Mouse (Mus musculus) layer of hippocampus, adult 18-20 months (tissue): ENCODE measurements around the gene Ccdc47. TPM values are rescaled to one million over a fixed set of nuclear protein-coding genes. Genes with fewer than 3 reads are reported as not detected.
"Not testable (repeated sequence)": the region's sequence is repeated elsewhere in the genome, so short reads cannot be mapped to it uniquely, and the experiment has no call there.

Experiments
- DNase-seq, 2 experiments: peaks; one replicate each; pipeline ENCODE4 v3.0.0; 2022; ENCODE audit warnings: low spot score in 2 of 2
- long read RNA-seq: library from polyadenylated mRNA; stranded (forward); transcript quantifications from one replicate; pipeline ENCODE4 v2.0.0, GENCODE M21; 2021
- total RNA-seq, 2 experiments: library from RNA; stranded (reverse); gene quantifications; 2 replicates each; pipeline ENCODE4 v1.2.3; 2021

The Ccdc47 gene
- total RNA-seq = 100 to 1,000 TPM in 1 of 2 experiments, 10 to 100 TPM in 1; 96.3 to 100 TPM
- long read RNA-seq, full-length matches to known transcripts = 157 of 181 reads
- long read RNA-seq, partial matches to known transcripts = 18 of 181 reads
- long read RNA-seq, other reads (novel, unspliced or antisense) = 6 of 181 reads

DNA sequence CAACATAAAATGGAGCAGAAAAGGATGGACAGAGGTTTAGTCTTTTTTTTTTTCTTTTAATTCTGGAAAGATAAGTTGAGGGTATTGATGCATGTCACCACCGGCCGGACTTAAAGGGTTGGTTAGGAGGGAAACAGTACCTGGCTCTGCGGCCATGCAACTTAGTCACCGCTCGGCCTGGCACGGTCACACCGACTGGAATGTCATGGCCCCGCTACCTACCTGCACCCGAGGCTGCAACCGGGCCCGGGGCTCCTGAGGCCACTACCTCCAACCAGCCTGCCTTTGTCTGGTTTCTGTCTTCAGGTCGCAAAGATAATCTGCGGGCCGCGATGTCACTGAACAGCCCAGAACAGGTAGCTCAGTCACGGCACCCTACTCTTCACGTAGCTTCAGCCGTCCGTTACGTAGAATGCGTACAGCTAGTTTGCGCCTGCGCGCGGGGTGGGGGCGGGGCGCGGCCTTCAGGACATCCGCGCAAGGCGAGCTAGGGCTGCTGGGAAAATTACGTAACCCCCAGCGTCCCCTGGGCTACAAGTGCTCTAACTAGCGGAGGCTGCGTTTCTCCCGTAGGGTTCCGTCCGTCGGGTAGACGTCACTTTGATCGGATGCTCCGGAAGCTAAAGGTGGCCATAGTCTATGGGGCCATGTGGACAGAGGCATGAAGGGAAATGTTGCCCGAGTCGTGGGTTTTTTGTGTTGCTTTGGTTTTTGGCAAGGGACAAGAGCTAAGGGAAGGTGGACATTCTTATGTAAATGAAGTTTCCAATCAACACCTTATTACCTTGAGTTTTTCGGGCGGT lies at the start of gene Ccdc47:
Gene Ccdc47 (minus strand): TSS at position 418 of the 803 bp plus-strand sequence.
- peak; percentile 97 to 99 for DNase-seq

DNA sequence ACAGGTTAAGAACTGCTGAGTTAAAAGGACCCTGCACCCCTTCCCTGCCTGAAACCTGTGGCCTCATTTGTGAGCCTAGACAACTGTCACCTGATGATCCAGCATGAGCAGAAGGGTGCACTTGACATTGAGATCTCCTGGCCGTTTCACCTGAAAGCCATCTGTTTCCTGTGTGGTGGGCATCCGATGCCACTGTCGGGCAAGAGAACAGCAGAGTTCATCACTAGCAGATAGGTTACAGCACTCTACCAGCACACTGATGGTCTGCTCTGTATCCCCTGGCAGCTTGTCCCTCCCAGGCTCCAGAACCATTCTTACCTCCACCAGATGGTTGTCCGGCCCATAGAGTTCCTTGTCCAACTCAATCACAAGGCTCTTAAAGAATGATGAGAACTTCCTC lies 49.4 kb upstream of the Ccdc47 start:
- DNase-seq = no peak

DNA sequence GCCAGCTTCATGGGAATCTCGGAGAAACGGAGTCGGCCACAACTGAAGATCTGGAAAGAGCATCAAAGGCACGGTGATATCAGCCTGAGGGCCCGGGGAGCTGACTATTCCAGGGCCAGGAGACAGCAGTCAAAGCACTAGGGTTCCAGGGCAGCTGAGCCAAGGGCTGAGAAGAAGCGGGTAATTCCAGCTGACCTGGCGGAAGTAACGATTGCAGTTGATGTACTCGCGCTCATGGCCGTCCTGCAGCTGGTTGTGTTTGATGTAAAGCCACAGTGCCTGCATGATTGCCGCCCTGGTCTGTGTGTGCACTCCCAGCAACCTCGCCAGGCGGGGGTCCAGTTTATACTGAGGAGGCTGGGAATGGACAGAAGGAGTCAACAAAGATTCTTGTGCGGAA lies 48.8 kb upstream of the Ccdc47 start:
- DNase-seq = no peak

DNA sequence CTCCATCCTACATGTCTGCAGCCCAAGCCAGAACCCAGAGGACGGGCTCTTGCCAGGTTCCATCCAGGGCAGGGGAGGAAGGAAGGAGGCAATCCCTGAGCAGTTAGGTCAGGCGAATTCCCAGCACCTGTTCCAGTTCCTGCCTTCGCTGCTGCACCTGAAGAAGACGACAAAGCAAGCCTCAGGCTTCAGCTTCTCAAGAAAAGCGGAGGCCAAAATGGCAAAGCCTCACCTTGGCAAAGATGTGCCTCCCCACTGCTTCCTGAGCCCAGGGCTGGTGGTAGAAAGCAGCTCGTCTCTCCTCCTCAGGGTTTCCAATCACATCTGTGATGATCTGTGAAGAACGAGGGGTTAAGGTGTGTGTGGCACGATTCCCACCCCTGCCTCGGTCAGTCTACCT lies 47.8 kb upstream of the Ccdc47 start:
- DNase-seq = no peak

DNA sequence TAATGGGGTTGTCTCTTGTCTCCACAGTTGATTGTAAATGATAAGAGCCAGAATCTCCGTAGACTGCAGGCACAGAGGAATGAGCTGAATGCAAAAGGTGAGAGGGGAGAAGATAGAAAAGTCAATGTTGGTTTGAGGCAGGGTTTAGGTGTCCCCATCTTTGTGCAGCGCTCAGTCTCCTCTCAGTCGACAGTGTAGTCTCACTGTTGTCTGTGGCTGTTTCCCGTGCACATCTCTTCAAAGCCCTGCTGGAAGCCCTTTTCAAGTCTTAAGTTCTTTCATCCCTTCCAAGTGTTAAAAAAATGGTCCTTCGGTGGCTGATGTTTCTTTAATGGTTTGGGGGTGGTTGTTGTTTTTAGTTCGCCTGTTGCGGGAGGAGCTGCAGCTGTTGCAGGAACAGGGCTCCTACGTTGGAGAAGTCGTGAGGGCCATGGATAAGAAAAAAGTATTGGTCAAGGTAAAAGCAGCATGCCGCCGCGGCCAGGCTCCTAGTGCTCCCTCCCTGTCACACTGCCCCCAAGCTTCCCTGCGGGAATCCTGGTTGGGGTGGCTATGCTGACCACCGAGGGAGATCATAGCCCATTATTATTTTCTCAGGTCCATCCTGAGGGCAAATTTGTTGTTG lies 44.8 kb upstream of the Ccdc47 start:
- DNase-seq = no peak

DNA sequence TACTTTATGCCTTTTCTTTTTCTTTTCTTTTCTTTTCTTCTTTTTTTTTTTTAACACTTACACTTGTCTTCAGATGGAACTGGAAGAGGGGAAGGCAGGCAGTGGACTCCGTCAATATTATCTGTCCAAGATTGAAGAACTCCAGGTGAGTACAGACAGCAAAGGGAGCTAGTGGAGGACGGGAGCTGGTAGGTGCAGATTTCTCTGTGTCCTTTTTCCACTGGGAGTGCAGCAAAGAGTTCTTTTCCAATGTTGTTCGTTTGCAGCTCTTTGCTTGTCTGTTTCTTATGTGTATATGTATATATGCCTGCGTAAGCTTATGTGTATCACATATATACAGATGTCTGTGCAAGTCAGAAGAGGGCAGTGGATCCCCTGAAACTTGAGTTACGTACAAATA lies 40.6 kb upstream of the Ccdc47 start:
- no peak for DNase-seq

DNA sequence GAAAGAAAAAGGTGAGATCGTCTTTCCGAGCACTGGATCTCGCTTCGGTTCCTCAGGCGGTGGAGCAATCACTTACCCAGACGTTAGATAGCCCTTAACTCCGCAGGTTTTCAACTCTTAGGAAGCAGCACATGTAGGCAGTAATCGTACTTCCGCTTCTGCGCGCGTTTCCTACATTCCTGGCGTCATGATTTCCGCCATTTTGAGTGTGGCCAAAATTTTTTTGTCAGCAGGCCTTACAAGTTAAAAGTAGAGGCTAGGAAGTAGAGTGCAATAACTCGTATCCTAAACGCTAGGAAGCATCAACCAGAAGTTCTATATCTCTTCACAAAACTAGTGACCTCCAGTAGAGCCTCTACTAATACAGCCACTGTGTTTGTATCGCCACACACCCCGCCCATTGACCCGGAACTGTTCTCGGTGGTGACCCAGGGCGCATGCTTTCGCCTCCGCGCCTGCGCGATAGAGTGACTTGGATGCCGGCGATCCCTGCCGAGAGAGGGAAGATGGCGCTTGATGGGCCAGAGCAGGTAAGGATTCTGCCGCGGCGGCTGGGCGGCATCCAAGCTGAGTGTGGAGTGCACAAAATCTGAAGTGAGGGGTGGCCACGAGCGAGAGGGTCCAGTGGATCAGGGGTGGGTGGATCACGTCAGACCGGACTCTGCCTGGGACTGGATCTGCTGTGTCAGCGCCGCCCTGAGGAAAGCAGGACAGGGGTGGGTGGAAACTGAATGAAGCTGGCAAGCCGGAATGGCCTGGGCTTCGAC lies 39.7 kb upstream of the Ccdc47 start, which contains the start of the genes Ftsj3 and Psmc5:
Gene Ftsj3 (minus strand): TSS at position 395 of the 767 bp plus-strand sequence.
Gene Psmc5 (plus strand): TSS at position 470 of the 767 bp plus-strand sequence.
- peak; percentile 95 to 99 for DNase-seq

DNA sequence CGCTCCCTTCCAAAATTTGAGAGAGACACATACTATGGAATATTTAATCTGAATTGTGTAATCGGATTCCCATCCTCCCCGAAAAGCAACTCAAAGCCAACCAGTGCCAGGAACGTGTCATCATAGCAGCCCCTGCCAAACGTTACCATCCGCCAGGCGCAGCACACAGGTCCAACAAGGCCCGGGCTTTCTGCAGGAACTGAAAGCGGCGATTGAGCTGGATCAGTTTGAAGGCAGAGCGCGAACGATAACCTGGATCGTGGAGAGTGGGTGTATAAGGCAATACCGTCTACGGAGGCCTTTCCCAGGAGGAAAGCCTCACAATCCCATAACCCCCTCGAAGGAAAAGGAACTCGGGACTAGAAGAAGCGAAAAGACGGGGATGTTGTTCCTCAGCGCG lies 39.0 kb upstream of the Ccdc47 start:
- no peak for DNase-seq

DNA sequence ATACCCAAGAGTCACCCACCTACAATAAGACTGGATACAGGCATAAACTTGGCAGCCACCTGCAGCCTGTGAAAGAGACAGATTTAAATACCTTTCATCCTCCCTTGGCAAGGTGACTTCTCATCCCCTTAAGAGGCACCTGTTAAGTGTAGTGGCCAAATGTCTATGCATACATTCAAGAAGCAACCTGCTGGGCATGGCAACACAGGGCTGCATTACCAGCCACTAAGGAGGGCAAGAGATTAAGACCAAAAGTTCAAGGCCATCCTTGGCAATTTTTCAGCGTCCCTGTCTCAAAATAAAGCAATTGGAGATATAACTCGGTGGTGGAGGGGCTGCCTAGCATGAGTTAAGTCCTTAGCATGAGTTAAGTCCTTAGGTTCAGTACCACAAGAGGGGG lies 38.6 kb upstream of the Ccdc47 start:
- no peak for DNase-seq

DNA sequence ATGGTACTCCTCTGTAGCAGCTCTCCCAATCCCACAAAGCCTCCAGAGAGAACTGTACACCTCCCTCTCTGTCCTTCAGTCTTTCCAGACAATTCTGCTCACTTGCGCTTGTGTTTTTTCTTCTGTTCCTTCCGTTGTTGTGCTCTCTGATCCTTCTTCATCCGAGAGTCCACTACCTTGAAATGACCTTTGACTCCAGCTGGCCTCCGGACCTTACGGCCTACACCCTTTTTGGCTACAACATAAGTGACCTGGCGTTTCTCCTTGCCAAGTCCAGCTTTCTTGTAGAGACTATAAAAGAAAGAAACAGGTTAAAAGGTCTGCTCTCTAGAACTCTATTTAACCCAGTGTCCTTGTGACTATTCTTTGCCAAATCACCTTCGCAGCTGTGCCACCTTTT lies 33.2 kb upstream of the Ccdc47 start:
- no peak for DNase-seq

DNA sequence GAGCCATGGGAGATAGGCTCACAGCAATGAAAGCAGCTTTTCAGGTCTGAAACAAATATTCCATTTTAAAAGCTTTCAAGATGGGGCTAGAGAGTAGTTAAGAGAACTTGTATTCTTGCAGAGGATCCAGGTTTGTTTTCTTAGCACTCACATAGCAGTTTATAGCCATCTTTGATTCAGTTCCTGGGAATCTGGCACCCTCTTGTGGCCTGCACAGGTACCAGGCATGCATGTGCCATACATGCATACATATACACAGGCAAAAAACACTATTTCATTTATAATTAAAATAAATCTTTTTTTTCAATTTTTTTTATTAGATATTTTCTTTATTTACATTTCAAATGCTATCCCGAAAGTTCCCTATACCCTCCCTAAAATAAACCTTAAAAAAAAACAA lies 30.7 kb upstream of the Ccdc47 start:
- DNase-seq = no peak

DNA sequence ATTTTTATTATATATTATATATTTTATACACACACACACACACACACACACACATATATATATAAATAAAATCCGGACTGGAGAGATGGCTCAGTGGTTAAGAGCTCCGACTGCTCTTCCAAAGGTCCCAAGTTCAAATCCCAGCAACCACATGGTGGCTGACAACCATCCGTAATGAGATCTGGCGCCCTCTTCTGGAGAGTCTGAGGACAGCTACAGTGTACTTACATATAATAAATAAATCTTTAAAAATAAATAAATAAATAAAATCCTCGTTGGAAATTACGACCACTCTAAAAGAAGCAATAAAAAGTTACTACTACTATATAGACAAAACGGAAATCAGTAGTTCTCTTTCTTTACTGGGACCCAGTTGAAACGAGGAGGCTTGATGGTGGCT lies 17.8 kb upstream of the Ccdc47 start:
- not testable (repeated sequence) for DNase-seq

DNA sequence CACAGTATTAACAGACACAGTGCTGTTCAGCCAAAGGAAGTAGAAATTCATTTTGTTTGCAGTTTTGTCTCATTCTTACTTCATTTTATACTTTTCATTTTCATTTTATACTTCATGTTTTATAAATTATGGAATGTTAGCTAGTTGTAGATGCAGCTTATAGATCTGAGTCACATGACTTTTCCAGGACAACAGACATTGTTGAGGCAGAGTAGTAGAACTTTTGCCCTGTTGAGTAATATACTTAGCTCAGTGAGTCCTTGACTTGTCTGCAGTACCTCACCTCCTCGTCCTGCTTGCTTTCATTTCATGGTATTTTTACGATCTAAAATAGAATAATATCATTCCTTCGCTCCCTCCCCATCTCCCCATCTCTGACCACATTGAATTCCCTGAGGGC lies 4.5 kb upstream of the Ccdc47 start:
- no peak for DNase-seq

DNA sequence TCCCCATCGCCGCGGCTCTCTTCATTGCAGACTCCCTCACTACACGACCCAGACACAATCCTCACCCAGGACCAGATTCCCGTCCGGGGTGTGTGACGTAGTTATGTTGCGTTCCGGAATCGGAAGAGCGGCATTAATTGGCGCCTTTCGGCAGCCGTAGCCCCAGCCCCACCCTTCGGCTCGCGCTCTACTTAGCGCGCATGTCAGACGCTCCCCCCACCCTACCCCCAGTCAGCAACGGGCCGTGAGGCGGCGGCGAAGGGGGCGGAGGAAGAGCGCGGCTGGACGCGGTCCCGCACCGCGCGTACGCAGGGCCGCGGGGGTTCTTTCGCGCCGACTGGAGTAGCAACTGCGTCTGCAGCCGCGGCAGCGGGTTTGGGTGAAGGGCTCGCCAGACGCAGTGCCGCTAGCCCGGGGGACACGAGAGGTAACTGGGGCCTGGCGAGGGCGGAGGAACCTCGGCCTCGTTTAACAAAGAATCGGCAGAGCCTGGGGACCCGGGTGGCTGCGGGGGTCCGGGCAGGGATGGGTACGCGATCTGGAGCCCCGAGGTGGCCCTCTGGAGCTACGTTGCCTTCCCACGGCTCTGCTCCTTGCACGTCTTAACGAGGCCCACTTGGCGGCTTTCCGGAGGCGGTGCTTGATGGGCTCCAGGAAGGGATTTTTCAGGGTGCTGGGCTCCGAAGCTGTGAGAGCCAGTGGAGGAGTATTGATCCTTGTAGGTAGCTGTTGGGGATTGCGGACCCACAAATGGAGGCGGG lies 766 bp upstream of the Ccdc47 start, which contains the start of gene Ddx42:
Gene Ddx42 (plus strand): TSS at position 197 of the 761 bp plus-strand sequence.
- peak; percentile 92 to 94 for DNase-seq

DNA sequence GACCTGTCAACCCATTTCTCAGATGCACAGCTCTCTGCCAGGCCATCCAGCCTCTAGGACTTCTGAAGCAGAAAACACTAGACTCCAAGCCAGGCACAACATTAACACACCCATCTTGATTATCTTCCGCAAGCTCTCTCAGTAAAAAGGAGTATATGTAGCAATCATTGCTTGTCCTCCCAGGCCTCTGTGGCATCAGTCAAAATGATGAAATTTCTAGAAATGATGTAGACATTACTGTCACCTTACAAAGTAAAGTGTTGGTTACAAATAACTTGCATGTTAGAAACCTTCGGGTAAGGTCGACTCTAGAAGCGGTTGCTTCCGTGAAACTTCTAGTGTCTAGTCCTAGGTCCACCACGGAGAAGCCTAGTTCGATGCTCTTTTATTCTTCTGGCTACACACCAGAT lies 689 bp downstream of the Ccdc47 start:
- DNase-seq = no peak

DNA sequence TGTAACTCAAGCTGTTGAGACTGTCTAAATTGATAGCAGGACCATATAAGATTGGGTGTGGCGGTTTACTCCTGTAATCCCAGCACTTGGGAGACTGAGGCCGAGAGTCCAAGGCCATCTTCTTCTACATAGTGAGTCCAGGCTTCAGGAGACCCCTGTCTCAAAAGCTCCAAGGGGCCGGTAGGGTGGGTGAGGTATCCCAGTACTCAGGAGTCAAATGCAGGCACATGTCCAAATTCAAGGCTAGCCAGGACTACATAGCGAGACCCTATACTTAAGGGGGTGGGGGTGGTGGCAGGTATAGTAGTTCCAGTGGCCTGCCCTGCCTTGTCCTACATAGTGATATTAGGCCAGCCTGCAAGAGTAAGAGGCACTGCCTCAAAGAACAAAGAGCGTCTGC lies 1.3 kb downstream of the Ccdc47 start:
- DNase-seq = no peak

DNA sequence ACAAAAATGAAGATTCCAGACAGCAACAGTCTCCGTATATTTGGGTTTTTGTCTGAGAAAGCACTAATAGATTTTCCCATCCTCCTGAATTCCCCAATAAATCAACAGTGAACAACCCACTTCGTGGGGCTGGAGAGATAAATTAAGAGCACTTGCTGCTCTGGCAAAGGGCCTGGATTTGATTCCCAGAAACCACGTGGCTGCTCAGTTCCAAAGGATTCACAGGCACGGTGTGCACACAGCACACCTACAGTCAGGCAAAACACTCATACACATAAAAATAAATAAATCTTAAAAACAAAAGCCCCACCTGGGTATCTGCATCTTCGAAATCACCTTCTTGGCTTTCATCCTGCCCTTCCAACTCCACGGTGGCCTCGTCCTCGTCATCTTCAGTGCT lies 3.4 kb downstream of the Ccdc47 start:
- DNase-seq = peak in 1 of 2 experiments; percentile 43

DNA sequence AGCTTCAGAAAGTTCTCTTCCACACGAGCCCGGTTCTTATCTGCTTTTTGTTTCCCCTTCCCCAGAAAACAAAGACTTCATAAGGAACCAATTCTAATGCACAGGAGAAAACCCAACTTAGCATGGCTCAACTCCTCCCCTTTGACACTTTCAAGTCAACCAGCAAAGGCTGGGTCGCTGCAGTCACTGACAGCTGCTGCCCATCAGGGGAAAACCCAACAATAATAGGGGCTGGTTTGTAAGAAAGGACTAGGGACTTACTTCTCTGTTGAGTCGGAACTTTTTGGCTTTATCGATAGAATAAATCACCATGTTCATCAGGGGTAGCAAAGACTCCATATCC lies 14.1 kb downstream of the Ccdc47 start, which contains the start of gene Strada:
Gene Strada (minus strand): TSS at position 46 of the 343 bp plus-strand sequence.
- DNase-seq = no peak

DNA sequence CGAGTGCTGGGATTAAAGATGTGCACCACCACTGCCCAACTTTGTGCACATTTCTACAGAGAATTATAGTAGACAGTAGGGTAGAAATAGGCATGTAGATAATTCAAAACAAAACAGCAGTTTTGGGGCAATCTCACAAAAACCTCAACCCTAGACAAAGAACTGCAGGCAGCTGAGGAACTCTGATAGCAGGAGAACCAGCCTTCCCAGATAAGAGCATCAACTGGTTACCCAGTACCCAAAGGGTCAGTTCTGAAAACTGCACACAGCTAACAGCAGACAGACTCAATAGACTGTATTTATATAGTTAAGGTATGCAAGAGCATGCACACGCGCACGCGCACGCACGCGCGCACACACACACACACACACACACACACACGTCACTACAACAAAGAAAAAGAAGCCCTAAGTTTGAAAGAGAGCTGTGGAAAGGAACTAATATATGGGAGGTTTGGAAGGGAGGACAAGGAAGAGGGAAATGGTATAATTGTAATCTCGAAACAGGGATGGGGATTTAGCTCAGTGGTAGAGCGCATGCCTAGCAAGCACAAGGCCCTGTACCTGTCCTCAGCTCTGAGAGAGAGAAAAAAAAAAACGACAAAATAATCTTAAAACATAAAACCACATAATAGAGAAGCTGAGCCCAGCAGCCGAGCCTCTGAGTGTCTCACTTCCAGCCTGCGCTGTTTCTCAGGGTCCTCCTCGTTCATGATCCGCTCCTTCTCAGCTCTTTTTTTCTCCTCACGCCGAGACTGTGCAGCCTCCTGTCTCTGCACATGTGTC lies 14.6 kb downstream of the Ccdc47 start:
- no peak for DNase-seq

DNA sequence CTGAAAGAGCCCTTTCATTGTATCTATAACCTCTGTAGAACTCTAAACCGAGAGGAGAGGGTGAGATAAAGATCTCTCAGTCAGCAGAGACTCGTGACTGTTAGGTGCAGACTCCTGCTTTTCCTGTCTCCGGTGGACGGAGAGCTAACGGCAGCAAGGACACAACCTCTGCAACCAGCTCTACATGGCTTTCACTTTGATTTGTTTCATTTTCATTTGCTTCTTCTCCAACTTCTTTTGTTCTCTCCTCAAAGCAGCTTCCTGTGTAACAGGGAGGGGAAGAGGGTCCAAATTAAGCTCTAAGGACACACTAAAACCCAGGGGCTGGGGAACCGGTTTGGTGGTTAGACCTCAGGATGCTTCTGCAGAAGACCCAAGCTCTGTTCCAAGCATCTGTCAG lies 15.4 kb downstream of the Ccdc47 start:
- DNase-seq = no peak
